Mouse (Mus musculus) liver, embryonic 14.5 days (tissue): ENCODE measurements around the gene Pced1b. TPM values are rescaled to one million over a fixed set of nuclear protein-coding genes. Genes with fewer than 3 reads are reported as not detected.

Experiments used
- ATAC-seq: fragments of 200-750 bp; cut with Nextera tagmentation; 2 replicates; pipeline ENCODE4 v1.8.0; 2017; ENCODE audit warnings: moderate number of reproducible peaks, mild to moderate bottlenecking, moderate library complexity; ENCODE audit not compliant: insufficient read depth
- DNase-seq, 3 experiments: peaks; one replicate each; pipeline ENCODE4 v3.0.0-alpha.2; 2012 to 2013; ENCODE audit warnings: low read depth in 3 of 3, low spot score in 3 of 3
- H3K27ac ChIP-seq: fragments of 300-500 bp; sonication (generic); 2 replicates; pipeline ENCODE4 v1.5.1; 2014; ENCODE audit warnings: moderate library complexity, mild to moderate bottlenecking, control low read depth, inconsistent platforms
- H3K27me3 ChIP-seq: fragments of 300-500 bp; sonication (generic); 2 replicates; pipeline ENCODE4 v1.6.1; 2014; ENCODE audit warnings: mild to moderate bottlenecking, low read length, moderate library complexity; ENCODE audit not compliant: control insufficient read depth, insufficient read depth
- H3K36me3 ChIP-seq: fragments of 300-500 bp; sonication (generic); replicated peaks from 2 replicates; pipeline ENCODE4 v1.6.1; 2014; ENCODE audit warnings: low read depth; ENCODE audit not compliant: control insufficient read depth, insufficient read depth
- H3K4me1 ChIP-seq, 2 experiments: fragments of 200-500 bp in 1 of 2; fragments of 300-500 bp in 1 of 2; sonication (generic) in 1 of 2; replicated peaks; 2 replicates each; pipeline ENCODE4 v1.6.1; 2012 to 2014; ENCODE audit warnings: antibody characterized with exemption in 1 of 2, inconsistent platforms in 1 of 2, low read length in 1 of 2; ENCODE audit not compliant: control insufficient read depth in 2 of 2, insufficient read depth in 2 of 2
- H3K4me2 ChIP-seq: fragments of 300-500 bp; sonication (generic); 2 replicates; pipeline ENCODE4 v1.6.1; 2014; ENCODE audit warnings: low read depth, mild to moderate bottlenecking, control low read depth, moderate library complexity
- H3K4me3 ChIP-seq, 2 experiments: fragments of 200-500 bp in 1 of 2; fragments of 300-500 bp in 1 of 2; sonication (generic) in 1 of 2; 2 replicates each; pipeline ENCODE4 v1.5.1; 2012 to 2014; ENCODE audit warnings: low read depth in 2 of 2, low read length in 2 of 2, mild to moderate bottlenecking in 2 of 2, control low read depth in 1 of 2, inconsistent platforms in 1 of 2, moderate library complexity in 1 of 2; ENCODE audit not compliant: insufficient read depth in 1 of 2
- H3K9ac ChIP-seq: fragments of 300-500 bp; sonication (generic); replicated peaks from 2 replicates; pipeline ENCODE4 v1.6.1; 2014; ENCODE audit warnings: mild to moderate bottlenecking, control low read depth, moderate library complexity
- H3K9me3 ChIP-seq: fragments of 300-500 bp; sonication (generic); 2 replicates; pipeline ENCODE4 v1.6.1; 2016; ENCODE audit warnings: low read length, mixed read lengths; ENCODE audit not compliant: control insufficient read depth
- CTCF ChIP-seq: IDR thresholded peaks from 2 replicates; pipeline ENCODE4 v1.5.1; 2016; ENCODE audit warnings: antibody characterized with exemption, low read depth, control low read depth
- EP300 ChIP-seq: IDR thresholded peaks from 2 replicates; pipeline ENCODE4 v1.6.1; 2016; ENCODE audit warnings: antibody characterized with exemption, low read depth
- WGBS: fragments of 180-500 bp; shearing (Covaris S2); extraction: QIAGEN DNeasy Blood & Tissue Kit; methylation state at CpG from one replicate; pipeline ENCODE4 v1.1.7; 2014; ENCODE audit not compliant: insufficient replicate concordance; 5-methylcytosine and 5-hydroxymethylcytosine counted together
- polyA plus RNA-seq, 2 experiments: library from polyadenylated mRNA; depleted of rRNA in 1 of 2; stranded (reverse) in 1 of 2; unstranded in 1 of 2; fragments of >200 nt; fragmentation: Nextera tagmentation in 1 of 2; extraction: Ambion mirVana in 1 of 2; gene quantifications; 2 replicates each; pipeline versions ENCODE4 v1.2.1 to v1.2.3; 2012 to 2014

Pced1b gene
- polyA plus RNA-seq, 2 experiments, result 5.7 to 8.2 TPM

DNA sequence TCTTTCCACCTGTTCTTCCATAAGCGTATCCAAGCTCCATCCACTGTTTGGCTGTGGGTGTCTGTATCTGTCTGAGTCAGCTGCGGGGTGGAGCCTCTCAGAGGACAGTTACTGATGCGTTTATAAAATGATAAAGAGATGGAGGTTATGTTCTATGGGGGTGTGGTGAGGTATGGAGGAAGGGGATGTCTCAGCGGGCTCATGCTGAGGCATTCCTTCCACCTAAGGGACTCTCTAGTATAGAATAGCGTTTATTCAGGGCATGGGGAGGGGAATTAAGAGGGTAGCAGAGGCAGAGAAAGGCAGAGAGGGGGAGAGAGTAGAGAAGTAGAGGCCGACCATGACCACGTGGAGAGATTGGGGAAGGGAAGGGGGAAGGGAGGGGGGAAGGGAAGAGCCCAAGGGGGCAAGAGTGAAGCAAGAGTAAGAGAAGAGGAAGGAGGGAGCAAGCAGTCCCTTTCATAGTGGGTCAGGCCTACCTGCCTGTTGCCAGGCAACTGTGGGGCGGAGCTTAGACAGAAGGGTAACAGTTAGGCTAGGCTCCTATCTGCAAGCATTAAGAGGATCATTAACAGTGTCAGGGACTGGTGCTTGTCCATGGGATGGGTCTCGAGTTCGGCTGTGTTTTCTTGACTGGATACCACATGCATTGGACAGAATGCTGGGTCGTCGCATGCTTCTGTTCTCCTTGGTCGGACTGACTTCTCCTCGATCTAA, 90.9 kb downstream of the Pced1b start:
- WGBS, result 22% methylated on average over 14 of the region's 14 CpGs
- H3K36me3 ChIP-seq, result no peaks in the 10 kb centered on the region
- H3K27me3 ChIP-seq, result no peaks in the 10 kb centered on the region
- H3K9ac ChIP-seq, result peak overlapping the region; percentile 47; the same call in 1 of the 2 replicates
- H3K27ac ChIP-seq, result peak overlapping the region; percentile 62
- TF ChIP-seq EP300 (peak; percentile 80), CTCF (no peak)
- H3K4me1 ChIP-seq, result peaks cover 20 to 35% of the 10 kb centered on the region in 2 experiments
- H3K4me3 ChIP-seq, result peak overlapping the region; percentile 23 to 48; a peak in 3 of 4 replicates
- H3K9me3 ChIP-seq, result no peaks in the 10 kb centered on the region
- peak; percentile 47 to 78 (median 54) for DNase-seq
- ATAC-seq, result peak; percentile 94
- peak overlapping the region; percentile 67 for H3K4me2 ChIP-seq

DNA sequence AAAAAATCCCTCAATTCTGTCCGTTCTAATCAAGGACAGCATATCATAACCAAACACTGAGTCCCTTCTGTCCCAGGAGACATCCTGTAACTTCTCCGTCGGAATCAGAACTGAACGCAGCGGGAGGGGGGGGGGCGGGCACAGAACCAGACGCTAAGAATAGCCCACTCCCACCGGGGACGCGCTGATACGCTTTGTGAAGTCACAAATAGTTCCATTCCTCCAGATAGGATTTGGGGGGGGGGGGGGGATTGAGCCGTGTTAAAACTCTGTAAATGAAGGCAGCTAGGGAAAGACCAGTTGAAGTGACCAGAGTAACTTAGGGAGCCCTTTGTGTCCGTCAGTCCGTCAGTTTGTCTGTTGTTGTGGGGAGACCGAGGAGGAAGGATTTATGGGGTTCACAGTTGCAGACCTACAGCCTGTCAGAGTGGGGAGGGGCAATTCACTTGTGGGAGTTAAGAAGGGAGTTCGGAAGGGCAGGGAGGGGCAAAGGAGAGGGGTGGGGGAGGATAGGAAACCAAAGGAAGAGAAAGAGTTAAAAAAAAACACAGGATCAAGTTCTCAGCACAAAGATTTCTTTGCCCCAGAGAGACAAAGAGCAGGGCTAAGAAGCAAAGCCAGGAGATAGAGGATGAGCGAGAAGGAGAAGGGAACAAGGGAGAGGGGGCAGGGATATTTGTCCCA, 91.6 kb downstream of the Pced1b start:
- H3K27me3 ChIP-seq, result no peaks in the 10 kb centered on the region
- no peak for ATAC-seq
- H3K36me3 ChIP-seq, result no peaks in the 10 kb centered on the region
- TF ChIP-seq EP300, result no peak
- TF ChIP-seq CTCF, result no peak
- H3K4me3 ChIP-seq, result peak overlapping the region; percentile 23 to 48; a peak in 3 of 4 replicates
- peak overlapping the region; percentile 67 for H3K4me2 ChIP-seq
- 26% methylated on average over 17 of the region's 17 CpGs for WGBS
- no peaks in the 10 kb centered on the region for H3K9me3 ChIP-seq
- peaks cover 27 to 41% of the 10 kb centered on the region in 2 experiments for H3K4me1 ChIP-seq
- H3K9ac ChIP-seq, result peak overlapping the region; percentile 12
- no peak for DNase-seq
- H3K27ac ChIP-seq, result peak overlapping the region; percentile 62

DNA sequence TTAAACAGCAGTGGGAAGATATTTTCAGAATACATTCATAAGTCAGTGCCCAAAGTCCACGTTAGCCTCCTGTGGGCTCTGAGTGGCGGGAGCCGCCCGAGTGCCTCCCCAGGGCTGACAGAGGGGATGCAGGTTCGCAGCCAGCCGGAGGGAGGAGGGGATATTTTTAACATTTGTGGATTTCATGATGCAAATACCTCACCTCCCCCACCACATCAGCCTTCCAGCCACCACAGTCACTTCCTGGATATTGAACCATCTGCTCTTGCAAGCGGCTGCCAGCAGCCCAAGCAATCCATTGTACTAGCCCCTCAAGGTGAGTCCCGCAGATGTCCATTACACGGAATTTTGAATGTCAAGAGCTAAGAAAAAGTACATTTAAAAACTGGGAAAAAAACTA, 95.4 kb downstream of the Pced1b start:
- no peaks in the 10 kb centered on the region for H3K9me3 ChIP-seq
- H3K9ac ChIP-seq, result peak overlapping the region; percentile 49
- H3K4me2 ChIP-seq, result peak overlapping the region; percentile 66
- 27% methylated on average over 9 of the region's 9 CpGs for WGBS
- peaks cover 40 to 59% of the 10 kb centered on the region in 2 experiments for H3K4me1 ChIP-seq
- peak overlapping the region; percentile 40 to 51 for H3K4me3 ChIP-seq
- peak overlapping the region; percentile 72 for H3K27ac ChIP-seq
- no peak for ATAC-seq
- H3K27me3 ChIP-seq, result no peaks in the 10 kb centered on the region
- TF ChIP-seq EP300 (no peak), CTCF (no peak)
- no peaks in the 10 kb centered on the region for H3K36me3 ChIP-seq
- DNase-seq, result no peak

DNA sequence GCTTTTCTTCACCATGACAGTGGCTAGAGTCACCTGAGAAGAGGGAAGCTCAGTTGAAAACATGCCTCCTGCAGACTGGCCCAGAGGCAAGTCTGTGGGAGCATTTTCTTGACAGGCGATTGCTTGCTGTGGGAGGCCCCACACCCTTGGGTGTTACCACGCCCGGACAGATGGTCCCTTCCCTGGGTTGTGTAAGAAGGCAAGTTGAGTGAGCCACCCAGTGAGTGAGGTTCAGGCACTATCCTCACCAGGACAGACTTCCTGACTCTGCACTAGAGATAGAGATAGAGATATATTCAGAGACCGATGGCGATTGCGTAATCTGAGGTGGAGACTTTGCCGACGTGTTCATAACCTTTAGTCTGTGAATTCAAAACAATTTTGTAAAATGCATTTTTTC, 96.0 kb downstream of the Pced1b start:
- DNase-seq (peak in 2 of 3 experiments; percentile 60 to 76), ATAC-seq (peak; percentile 91)
- Histone ChIP-seq H3K4me2 (peak overlapping the region; percentile 66), H3K27ac (peak overlapping the region; percentile 72), H3K4me1 (peaks cover 35 to 53% of the 10 kb centered on the region in 2 experiments), H3K9ac (peak overlapping the region; percentile 49), H3K36me3 (no peaks in the 10 kb centered on the region), H3K27me3 (no peaks in the 10 kb centered on the region), H3K9me3 (no peaks in the 10 kb centered on the region), H3K4me3 (peak overlapping the region; percentile 40 to 62)
- WGBS, result 8% methylated on average over 8 of the region's 8 CpGs
- TF ChIP-seq CTCF, result no peak
- peak; percentile 30 for TF ChIP-seq EP300

DNA sequence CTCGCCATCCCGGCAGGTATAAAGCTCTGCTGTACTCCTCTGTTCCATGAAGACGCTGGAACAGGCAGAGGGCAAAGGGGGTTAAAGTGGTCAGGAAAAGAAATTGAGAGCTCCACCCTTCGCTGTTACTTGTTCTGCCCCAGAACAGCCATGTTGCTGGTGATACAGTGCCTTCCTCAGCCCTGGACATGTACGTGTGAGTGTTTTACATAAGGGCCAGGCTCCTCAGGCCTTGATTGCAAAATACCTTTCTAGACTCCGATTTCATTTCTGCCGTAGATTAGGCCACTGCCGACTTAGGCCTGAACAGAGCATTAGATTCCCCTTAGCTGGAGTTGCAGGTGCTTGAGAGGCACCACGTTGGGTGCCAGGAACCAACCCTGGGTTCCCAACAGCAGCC, 97.0 kb downstream of the Pced1b start:
- no peak overlapping the region; the same call in 1 of the 2 replicates for H3K4me2 ChIP-seq
- H3K4me1 ChIP-seq, result peaks cover 28 to 45% of the 10 kb centered on the region in 2 experiments
- no peaks in the 10 kb centered on the region; the same call in 1 of the 2 replicates for H3K27me3 ChIP-seq
- no peaks in the 10 kb centered on the region for H3K9me3 ChIP-seq
- H3K36me3 ChIP-seq, result no peaks in the 10 kb centered on the region
- TF ChIP-seq CTCF (no peak), EP300 (no peak)
- no peak overlapping the region for H3K4me3 ChIP-seq
- DNase-seq (no peak), ATAC-seq (no peak)
- peak overlapping the region; percentile 72 for H3K27ac ChIP-seq
- no peak overlapping the region for H3K9ac ChIP-seq
- 80% methylated on average over 9 of the region's 9 CpGs for WGBS
